Mouse (Mus musculus): ENCODE results near the gene Gm8922. TPM values are rescaled to one million over a fixed set of nuclear protein-coding genes. Genes with fewer than 3 reads are reported as not detected.

The Gm8922 gene
- not detected for total RNA-seq (2023)

GRCm38 (mm10) chr5:11681659-11682058 is at the start of gene Gm8922:
Gene Gm8922, plus strand, starts transcription at chr5:11681959.

Other genes with a start within 250 kb of the Gm8922 start
- gene Gm8906, start 179.3 kb upstream of the Gm8922 start, total RNA-seq (2023): not detected
- gene Gm6460, start 87.0 kb upstream of the Gm8922 start, total RNA-seq (2023): not detected
- not detected for gene Gm8926, start 88.6 kb downstream of the Gm8922 start, total RNA-seq (2023)
- not detected for gene Gm6465, start 163.6 kb downstream of the Gm8922 start, total RNA-seq (2023)
- gene 4933402N22Rik, start 236.1 kb downstream of the Gm8922 start, total RNA-seq (2023): not detected